Mouse (Mus musculus) thymus, adult 2 months (tissue): ENCODE data around the gene Atp6v1e1. TPM values are rescaled to one million over a fixed set of nuclear protein-coding genes. Genes with fewer than 3 reads are reported as not detected.

ENCODE experiments used
- DNase-seq: peaks from one replicate; pipeline ENCODE4 v3.0.0; 2021
- H3K27ac ChIP-seq: fragments of 200-500 bp; 2 replicates; pipeline ENCODE4 v1.5.1; 2012; ENCODE audit warnings: low read length, control low read depth; ENCODE audit not compliant: control insufficient read depth, insufficient read depth
- H3K27me3 ChIP-seq: fragments of 200-500 bp; 2 replicates; pipeline ENCODE4 v1.6.1; 2012; ENCODE audit warnings: mild to moderate bottlenecking, low read length, moderate library complexity, mixed read lengths; ENCODE audit not compliant: control insufficient read depth, insufficient read depth
- H3K36me3 ChIP-seq: fragments of 200-500 bp; 2 replicates; pipeline ENCODE4 v1.6.1; 2012; ENCODE audit warnings: mild to moderate bottlenecking, low read length, moderate library complexity; ENCODE audit not compliant: control insufficient read depth, insufficient read depth
- H3K4me1 ChIP-seq: fragments of 200-500 bp; replicated peaks from 2 replicates; pipeline ENCODE4 v1.6.1; 2012; ENCODE audit warnings: low read length; ENCODE audit not compliant: control insufficient read depth, insufficient read depth
- H3K4me3 ChIP-seq: fragments of 200-500 bp; 2 replicates; pipeline ENCODE4 v1.5.1; 2012; ENCODE audit warnings: mild to moderate bottlenecking, low read length, control low read depth, moderate library complexity; ENCODE audit not compliant: control insufficient read depth, insufficient read depth
- CTCF ChIP-seq: fragments of 200-500 bp; IDR thresholded peaks from 2 replicates; pipeline ENCODE4 v1.5.1; 2012; ENCODE audit warnings: mild to moderate bottlenecking, control low read depth, low read length, moderate library complexity, borderline replicate concordance; ENCODE audit not compliant: control insufficient read depth, poor library complexity, insufficient read depth; ENCODE audit errors: extremely low read depth
- POLR2A ChIP-seq: fragments of 200-500 bp; IDR thresholded peaks from 2 replicates; pipeline ENCODE4 v1.6.1; 2012; ENCODE audit warnings: mild to moderate bottlenecking, low read length, control low read depth, moderate library complexity; ENCODE audit not compliant: control insufficient read depth, poor library complexity, insufficient read depth; ENCODE audit errors: extremely low read depth
- WGBS: fragments of 180-500 bp; shearing (Covaris S2); methylation state at CpG from one replicate; pipeline ENCODE4 v1.1.7; 2018; 5-methylcytosine and 5-hydroxymethylcytosine counted together
- polyA plus RNA-seq: library from polyadenylated mRNA; depleted of rRNA; stranded (reverse); fragments of >200 nt; gene quantifications from 2 replicates; pipeline ENCODE4 v1.2.3, GENCODE M21; 2012; rRNA removed

Atp6v1e1 gene
- polyA plus RNA-seq: 122 and 136 TPM in 2 replicates

DNA sequence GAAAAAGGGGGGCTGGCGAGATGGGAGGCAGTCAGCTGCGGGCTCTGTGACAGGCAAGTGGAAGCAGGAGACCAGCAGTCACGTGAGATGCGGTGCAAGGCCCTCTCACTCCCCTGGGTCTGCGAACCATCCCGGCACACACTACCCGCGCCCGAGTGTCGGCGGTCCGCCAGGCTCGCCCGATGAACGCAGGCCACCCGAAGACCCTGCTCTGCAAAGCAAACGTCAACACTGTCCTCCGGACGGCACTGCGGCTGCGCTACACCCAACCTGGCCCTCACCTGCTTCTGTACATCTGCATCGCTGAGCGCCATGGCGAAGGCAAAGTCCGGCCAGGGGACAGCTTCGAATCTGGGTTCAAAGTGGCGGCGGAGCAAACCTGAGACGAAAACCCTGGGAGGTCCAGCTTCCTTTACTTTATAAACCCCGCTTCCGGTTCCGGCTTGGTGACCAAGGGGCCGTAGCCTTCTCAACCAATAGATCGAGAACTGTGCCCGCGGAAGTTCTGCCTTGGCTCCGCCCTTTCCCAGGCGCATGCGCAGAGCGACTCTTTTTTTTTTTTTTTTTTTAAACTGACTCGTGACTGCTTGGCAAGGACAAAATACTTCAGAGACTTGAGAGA lies at the start of gene Atp6v1e1:
TSS of gene Atp6v1e1 (minus strand) at position 487 of the 622 bp plus-strand sequence.
- Histone ChIP-seq H3K27ac (peak within 1 kb of the TSS; percentile 61), H3K4me1 (peaks cover 12% of the 10 kb centered on the region), H3K27me3 (no peaks in the 10 kb centered on the region), H3K36me3 (peaks cover 19% of the 10 kb centered on the region), H3K4me3 (peak within 1 kb of the TSS; percentile 96)
- under 1% methylated on average over 41 of the region's 41 CpGs for WGBS
- DNase-seq: peak; percentile 91
- peak; percentile 66 for TF ChIP-seq POLR2A
- 0 out of 2 replicates have a peak, but pooled peaks have one; percentile 21 for TF ChIP-seq CTCF

DNA sequence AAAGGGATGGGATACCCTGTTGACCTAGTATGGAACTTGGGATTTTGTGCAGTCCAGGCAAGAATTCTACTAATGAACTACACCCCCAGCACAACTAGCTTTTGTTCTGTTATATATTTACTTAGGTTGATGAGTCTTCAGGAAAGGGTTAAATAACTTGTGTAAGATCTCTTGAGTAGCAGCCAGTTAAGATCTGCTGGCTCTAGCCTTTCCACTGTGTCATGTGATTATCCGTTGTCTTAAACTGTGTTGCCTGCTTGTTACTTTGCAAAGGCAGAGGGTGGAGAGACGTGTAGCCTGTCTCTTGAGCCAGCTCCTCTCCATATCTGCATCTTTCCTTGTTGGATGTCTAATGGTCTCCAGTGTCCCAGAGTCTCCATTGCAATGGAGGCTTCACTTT lies 48.7 kb upstream of the Atp6v1e1 start:
- TF ChIP-seq POLR2A: no peak
- no peak for TF ChIP-seq CTCF
- Histone ChIP-seq H3K4me1 (no peaks in the 10 kb centered on the region), H3K27ac (no peak overlapping the region), H3K27me3 (no peaks in the 10 kb centered on the region), H3K4me3 (no peak overlapping the region), H3K36me3 (no peaks in the 10 kb centered on the region; the same call in 1 of the 2 replicates)
- 93% methylated on average over 2 of the region's 2 CpGs for WGBS
- DNase-seq: no peak

GRCm38 (mm10) chr6:120868824-120869223 lies 46.2 kb upstream of the Atp6v1e1 start:
- Histone ChIP-seq H3K36me3 (peaks cover 9% of the 10 kb centered on the region), H3K27ac (no peak overlapping the region), H3K4me3 (no peak overlapping the region), H3K27me3 (no peaks in the 10 kb centered on the region), H3K4me1 (no peaks in the 10 kb centered on the region)
- TF ChIP-seq POLR2A: no peak
- TF ChIP-seq CTCF: no peak
- WGBS: 83% methylated on average over 1 of the region's 1 CpGs
- DNase-seq: no peak

DNA sequence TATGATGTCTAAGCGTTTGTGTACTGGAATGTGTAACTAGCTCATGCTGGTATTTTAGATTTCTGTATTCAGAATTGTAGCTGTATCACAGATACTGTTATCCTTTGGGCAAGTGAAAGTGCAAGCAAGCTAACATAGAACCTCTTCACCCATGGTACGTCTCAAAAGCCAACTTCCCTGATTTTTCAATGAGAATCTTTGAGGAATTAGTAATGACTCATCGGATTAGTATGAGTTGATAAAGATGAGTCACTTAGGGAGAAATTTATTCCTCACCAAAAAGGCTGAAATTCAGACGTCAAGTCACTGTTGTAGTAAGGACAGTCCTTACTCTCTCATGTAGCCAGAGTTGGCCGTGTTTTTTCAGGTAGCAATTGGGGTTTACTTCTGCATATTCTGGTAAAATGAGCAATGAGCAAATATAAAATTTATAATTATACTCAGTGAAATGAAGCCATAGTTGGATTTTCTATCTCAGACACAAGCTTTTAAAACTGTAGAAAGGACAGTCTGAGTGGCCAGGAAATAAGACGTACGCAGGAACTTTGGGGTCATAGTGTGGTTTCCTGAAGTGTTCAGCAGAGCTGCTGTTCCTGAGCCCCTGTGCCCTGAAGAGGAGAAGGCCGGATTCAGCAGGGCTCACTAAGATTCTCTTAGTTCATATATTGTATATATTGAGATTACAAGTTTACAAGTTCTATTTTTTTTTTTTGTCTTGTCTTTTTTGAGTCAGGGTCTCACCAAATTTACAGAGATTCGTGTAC lies 43.6 kb upstream of the Atp6v1e1 start:
- DNase-seq: no peak
- TF ChIP-seq CTCF (no peak), POLR2A (no peak)
- Histone ChIP-seq H3K27me3 (no peaks in the 10 kb centered on the region), H3K4me3 (no peak overlapping the region), H3K36me3 (peaks cover 21% of the 10 kb centered on the region), H3K4me1 (no peaks in the 10 kb centered on the region), H3K27ac (no peak overlapping the region)
- WGBS: 51% methylated on average over 9 of the region's 9 CpGs

- Histone ChIP-seq H3K4me1 (no peaks in the 10 kb centered on the region), H3K4me3 (no peak overlapping the region), H3K27ac (no peak overlapping the region), H3K27me3 (no peaks in the 10 kb centered on the region), H3K36me3 (peaks cover 13% of the 10 kb centered on the region)
- no peak for DNase-seq
- 91% methylated on average over 3 of the region's 3 CpGs for WGBS
- TF ChIP-seq CTCF: no peak
- TF ChIP-seq POLR2A: no peak
Measured at GRCm38 (mm10) chr6:120860079-120860478, 37.5 kb upstream of the Atp6v1e1 start.

- Histone ChIP-seq H3K4me1 (no peaks in the 10 kb centered on the region), H3K36me3 (peaks cover 7% of the 10 kb centered on the region; the same call in 1 of the 2 replicates), H3K27me3 (no peaks in the 10 kb centered on the region), H3K27ac (no peak overlapping the region), H3K4me3 (no peak overlapping the region)
- DNase-seq: no peak
- no peak for TF ChIP-seq CTCF
- TF ChIP-seq POLR2A: no peak
- WGBS: 96% methylated on average over 8 of the region's 8 CpGs
Measured at GRCm38 (mm10) chr6:120858217-120858711, 35.7 kb upstream of the Atp6v1e1 start.
